Mouse (Mus musculus) embryonic fibroblast, embryonic 13.5 days (primary cell): Measurements from ENCODE around the gene Brap. TPM values are rescaled to one million over a fixed set of nuclear protein-coding genes. Genes with fewer than 3 reads are reported as not detected.
"Not testable (repeated sequence)": the region's sequence is repeated elsewhere in the genome, so short reads cannot be mapped to it uniquely, and the experiment has no call there.

Source experiments
- H3K27ac ChIP-seq: 2 replicates; pipeline ENCODE4 v1.5.1; 2012; ENCODE audit warnings: low read length, control low read depth, inconsistent platforms; ENCODE audit not compliant: insufficient read depth
- H3K4me1 ChIP-seq: 2 replicates; pipeline ENCODE4 v1.6.1; 2011; ENCODE audit warnings: low read length; ENCODE audit not compliant: control insufficient read depth, insufficient read depth
- H3K4me3 ChIP-seq: 2 replicates; pipeline ENCODE4 v1.5.1; 2011; ENCODE audit warnings: mild to moderate bottlenecking, control low read depth, low read length; ENCODE audit not compliant: insufficient read depth
- CTCF ChIP-seq: IDR thresholded peaks from 2 replicates; pipeline ENCODE4 v1.5.1; 2011; ENCODE audit warnings: mild to moderate bottlenecking, control low read depth, low read length, moderate library complexity, borderline replicate concordance; ENCODE audit not compliant: insufficient read depth
- POLR2A ChIP-seq: IDR thresholded peaks from 2 replicates; pipeline ENCODE4 v1.6.1; 2011; ENCODE audit warnings: low read depth, mild to moderate bottlenecking, control low read depth, low read length, moderate library complexity
- polyA plus RNA-seq: library from polyadenylated mRNA; stranded (reverse); fragments of >200 nt; gene quantifications from 2 replicates; pipeline ENCODE4 v1.2.4, GENCODE M21; 2011; ENCODE audit warnings: low read depth; ENCODE audit not compliant: missing spikeins, insufficient read length

The Brap gene
- polyA plus RNA-seq, 1 experiment = 46.3 TPM

GRCm38 (mm10) chr5:121664971-121665370 lies 4.6 kb downstream of the Brap start:
- Histone ChIP-seq H3K4me1 (no peaks in the 10 kb centered on the region), H3K4me3 (no peak overlapping the region), H3K27ac (no peak overlapping the region)
- TF ChIP-seq POLR2A (no peak), CTCF (no peak)

- H3K27ac ChIP-seq = no peak overlapping the region
- H3K4me3 ChIP-seq = no peak overlapping the region
- H3K4me1 ChIP-seq = no peaks in the 10 kb centered on the region
- no peak for TF ChIP-seq POLR2A
Measured at GRCm38 (mm10) chr5:121667067-121667466, 6.7 kb downstream of the Brap start.

- no peak overlapping the region for H3K4me3 ChIP-seq
- no peak for TF ChIP-seq POLR2A
- TF ChIP-seq CTCF = no peak
- H3K4me1 ChIP-seq = no peaks in the 10 kb centered on the region
- no peak overlapping the region for H3K27ac ChIP-seq
Measured at GRCm38 (mm10) chr5:121668411-121668810, 8.0 kb downstream of the Brap start.

DNA sequence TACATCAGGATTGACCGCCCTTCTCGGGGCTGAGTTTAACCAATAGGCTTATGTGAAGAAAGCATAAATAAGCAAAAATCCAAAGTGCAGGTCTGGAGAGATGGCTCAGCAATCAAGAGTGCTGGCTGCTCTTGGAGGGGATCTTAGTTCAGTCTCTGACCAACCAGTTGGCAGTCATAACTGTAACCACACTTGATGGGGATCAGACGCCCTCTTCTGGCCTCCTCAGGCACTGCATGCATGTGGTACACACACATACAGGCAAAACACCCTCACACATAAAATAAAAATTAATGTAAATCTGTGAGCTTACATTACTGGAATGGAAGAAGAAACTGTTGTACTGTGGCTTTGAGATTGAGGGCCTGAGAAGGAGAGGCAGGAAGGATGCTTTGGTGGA lies 10.0 kb downstream of the Brap start:
- H3K27ac ChIP-seq = no peak overlapping the region
- H3K4me1 ChIP-seq = no peaks in the 10 kb centered on the region
- TF ChIP-seq POLR2A (no peak), CTCF (peak; percentile 24; the same call in 1 of the 2 replicates)
- no peak overlapping the region for H3K4me3 ChIP-seq

DNA sequence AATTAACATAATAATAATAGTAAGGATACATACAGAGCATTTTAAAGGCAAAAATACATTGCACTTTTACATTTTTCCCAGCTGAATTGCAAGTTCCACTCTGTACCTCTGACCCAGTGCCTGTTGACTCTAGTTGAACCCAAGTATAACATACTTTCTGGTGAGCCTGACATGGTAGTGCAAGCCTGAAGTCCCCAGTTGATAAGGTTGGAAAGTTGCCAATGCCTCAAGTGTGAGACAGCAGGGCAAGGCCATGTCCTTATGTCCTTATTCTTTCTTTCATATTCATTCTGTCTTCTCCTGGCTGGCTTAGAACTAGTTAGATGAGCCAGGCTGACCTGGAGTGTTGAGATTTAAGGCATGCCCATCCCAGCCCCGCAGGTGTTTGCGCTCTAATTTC lies 21.9 kb downstream of the Brap start:
- H3K27ac ChIP-seq = no peak overlapping the region
- H3K4me1 ChIP-seq = no peaks in the 10 kb centered on the region
- TF ChIP-seq CTCF (no peak), POLR2A (no peak)
- H3K4me3 ChIP-seq = no peak overlapping the region

DNA sequence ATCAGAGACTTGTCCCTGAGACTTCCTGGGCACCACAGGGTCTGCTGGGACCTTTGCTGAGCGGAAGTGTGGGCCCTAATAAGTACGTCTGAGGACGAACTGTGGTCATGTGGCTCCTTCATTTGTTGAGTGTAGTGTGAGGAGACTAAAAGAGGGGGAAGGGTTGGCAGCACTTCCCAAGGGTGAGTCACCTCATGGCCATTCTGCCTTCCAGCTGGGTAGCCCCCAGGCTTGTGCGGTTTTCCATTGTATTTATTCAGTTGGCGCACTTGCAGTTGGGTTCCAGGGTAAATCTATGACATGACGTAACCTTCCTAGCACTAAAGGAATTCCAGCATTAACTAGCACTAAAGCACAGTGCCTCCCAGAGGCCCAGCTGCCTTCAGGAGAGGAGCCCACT lies 25.1 kb downstream of the Brap start:
- no peak for TF ChIP-seq CTCF
- no peak for TF ChIP-seq POLR2A
- no peaks in the 10 kb centered on the region for H3K4me1 ChIP-seq
- no peak overlapping the region for H3K4me3 ChIP-seq
- H3K27ac ChIP-seq = no peak overlapping the region

- H3K27ac ChIP-seq = no peak overlapping the region
- no peak for TF ChIP-seq CTCF
- no peak for TF ChIP-seq POLR2A
- no peak overlapping the region for H3K4me3 ChIP-seq
- no peaks in the 10 kb centered on the region for H3K4me1 ChIP-seq
Measured at GRCm38 (mm10) chr5:121686113-121686898, 25.9 kb downstream of the Brap start.

DNA sequence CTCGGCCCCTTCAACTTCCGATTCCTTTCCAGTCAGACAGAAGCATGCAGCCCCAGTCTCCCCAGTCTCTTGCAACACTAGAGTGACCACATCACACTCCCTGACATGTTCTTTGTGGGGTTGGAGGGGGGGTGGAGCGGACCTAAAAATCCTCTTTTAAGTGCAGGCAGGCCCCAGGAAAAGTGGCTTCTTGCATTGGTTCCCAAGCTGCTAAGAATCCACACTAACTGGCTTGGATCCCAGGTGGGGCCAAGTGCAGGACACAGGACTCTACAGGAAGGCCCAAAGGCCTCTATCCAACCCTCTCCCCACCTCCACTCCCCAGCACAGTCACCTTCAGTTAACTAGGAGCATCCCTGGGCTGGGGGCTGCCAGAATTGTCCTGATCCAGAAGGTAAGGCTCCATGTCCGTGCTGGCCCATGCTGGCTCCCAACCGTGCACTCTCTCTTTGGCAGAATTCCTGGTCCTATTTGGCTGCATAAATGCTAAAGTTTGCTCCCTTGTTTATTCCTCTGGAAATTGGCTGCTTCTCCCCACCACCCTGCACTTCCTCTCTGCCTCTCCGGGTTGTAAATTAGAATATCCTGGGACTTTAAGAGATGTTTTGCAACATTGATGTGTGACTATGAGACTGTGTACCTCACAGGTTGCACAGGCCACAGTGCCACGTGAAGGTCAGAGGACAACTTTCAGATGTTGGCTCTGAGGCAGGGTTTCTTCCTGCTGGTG lies 30.3 kb downstream of the Brap start:
- Histone ChIP-seq H3K27ac (no peak overlapping the region), H3K4me3 (no peak overlapping the region), H3K4me1 (no peaks in the 10 kb centered on the region)
- TF ChIP-seq CTCF (no peak), POLR2A (no peak)

- not testable (repeated sequence) for H3K4me1 ChIP-seq, H3K27ac ChIP-seq, H3K4me3 ChIP-seq
Measured at GRCm38 (mm10) chr5:121691436-121691835, 31.1 kb downstream of the Brap start.

- no peak overlapping the region for H3K27ac ChIP-seq
- no peaks in the 10 kb centered on the region for H3K4me1 ChIP-seq
- H3K4me3 ChIP-seq = no peak overlapping the region
- TF ChIP-seq POLR2A (no peak), CTCF (no peak)
Measured at GRCm38 (mm10) chr5:121692897-121693296, 32.5 kb downstream of the Brap start.
